Mouse (Mus musculus) hematopoietic stem cell, adult 5-6 weeks (primary cell): ENCODE measurements around the gene Wfikkn1. TPM values are rescaled to one million over a fixed set of nuclear protein-coding genes. Genes with fewer than 3 reads are reported as not detected.

ENCODE experiments used
- ATAC-seq, 2 experiments: fragments of 125-278 bp in 1 of 2; replicated peaks in 1 of 2; 2 replicates each; pipeline ENCODE4 v1.8.0; 2016 to 2017; ENCODE audit warnings: inconsistent platforms in 2 of 2, mild to moderate bottlenecking in 2 of 2, moderate number of reproducible peaks in 2 of 2, low read depth in 1 of 2, moderate TSS enrichment in 1 of 2; ENCODE audit not compliant: low FRiP score in 2 of 2, poor library complexity in 2 of 2, severe bottlenecking in 2 of 2, insufficient read depth in 1 of 2, low TSS enrichment in 1 of 2
- total RNA-seq: library from RNA; stranded (forward); fragments of 172-1452, 232-1000 nt; gene quantifications from 2 replicates; pipeline ENCODE4 v1.2.3, GENCODE M21; 2017

Gene Wfikkn1
- total RNA-seq, 1 experiment from 2014 or later = 0.79 TPM

- ATAC-seq = peak; percentile 86 to 91
These were observed 13.4 kb upstream of the Wfikkn1 start for GRCm38 (mm10) chr17:25893975-25894617.

GRCm38 (mm10) chr17:25888837-25889236, 8.2 kb upstream of the Wfikkn1 start:
- no peak for ATAC-seq

- no peak for ATAC-seq
These were observed 6.8 kb upstream of the Wfikkn1 start for GRCm38 (mm10) chr17:25887467-25887866.

DNA sequence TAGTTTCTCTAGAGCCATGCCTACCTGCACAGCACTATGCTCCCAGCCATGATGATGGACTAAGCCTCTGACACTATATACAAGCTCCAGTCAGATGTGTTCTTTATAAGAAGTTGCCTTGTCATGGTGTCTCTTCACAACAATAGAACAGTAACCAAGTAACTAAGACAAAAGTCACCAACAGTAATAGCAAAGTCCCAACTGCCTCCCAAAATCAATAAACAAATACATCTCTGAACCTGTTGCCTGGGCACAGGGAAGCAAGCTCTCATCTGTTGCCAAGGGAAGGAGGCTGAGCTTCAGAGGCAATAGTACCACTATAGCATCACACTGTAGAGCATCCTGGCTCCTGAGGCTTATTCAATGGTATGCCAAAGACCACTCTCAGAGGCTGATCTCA, 6.1 kb upstream of the Wfikkn1 start:
- ATAC-seq = no peak

DNA sequence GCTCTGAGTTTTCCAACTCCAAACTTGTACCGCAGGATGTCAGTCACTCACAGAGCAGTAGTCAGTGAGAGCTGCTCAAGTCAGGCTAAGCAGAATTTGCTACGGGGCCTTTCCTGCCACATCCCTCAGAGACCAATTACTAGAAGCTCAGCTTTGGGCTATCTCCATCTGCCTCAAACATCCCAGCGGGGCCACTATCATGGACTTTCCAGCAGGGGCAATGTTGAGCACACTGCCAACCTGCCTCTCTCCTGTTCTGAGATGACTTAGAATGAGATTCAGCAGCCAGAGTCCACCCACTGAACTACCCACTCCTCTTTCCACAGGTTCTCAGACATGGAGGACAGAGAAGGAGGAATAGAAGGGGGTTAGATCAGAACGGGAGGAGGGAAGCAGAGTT, 5.0 kb upstream of the Wfikkn1 start:
- ATAC-seq = peak; percentile 35 to 44; a peak in 2 of 4 replicates

DNA sequence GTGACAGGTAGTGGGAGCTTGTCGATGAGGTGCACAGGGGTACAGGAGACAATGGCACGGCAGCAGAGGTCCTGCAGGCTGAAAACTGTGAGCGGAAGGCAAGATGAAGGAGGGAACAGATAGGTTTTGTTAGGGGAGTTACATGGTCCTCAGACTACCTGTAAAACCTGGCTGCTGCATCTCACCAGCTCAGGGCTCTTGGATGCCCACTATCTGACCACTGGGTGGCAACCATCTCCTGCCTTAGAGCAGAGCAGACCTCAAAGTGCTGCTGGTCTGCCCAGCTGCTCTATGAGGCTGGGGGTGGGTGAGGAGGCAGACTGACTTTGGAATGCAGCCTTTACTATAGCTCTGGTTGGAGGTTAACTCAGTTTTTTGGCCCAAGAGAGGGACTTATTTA, 3.2 kb upstream of the Wfikkn1 start:
- ATAC-seq = no peak

DNA sequence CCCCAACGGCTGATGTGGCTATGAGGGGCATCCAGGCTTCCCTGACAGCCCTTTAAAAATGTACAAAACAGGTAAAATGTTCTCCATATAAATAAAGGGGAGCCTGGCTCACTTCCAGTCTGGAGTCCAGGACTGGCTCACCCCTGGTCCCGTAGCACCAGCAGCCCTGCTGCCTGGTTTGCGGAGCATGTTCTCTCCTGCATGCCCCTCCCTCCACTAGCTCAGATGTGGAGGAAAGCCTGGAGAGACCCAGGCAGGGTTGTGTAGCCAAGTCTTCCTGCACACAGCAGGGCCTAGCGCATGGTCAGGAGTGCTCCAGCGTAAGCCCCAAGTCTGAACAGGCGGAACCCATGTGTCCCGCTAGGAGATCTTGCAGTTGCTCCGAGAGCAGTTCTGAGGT, 2.6 kb upstream of the Wfikkn1 start:
- no peak for ATAC-seq

DNA sequence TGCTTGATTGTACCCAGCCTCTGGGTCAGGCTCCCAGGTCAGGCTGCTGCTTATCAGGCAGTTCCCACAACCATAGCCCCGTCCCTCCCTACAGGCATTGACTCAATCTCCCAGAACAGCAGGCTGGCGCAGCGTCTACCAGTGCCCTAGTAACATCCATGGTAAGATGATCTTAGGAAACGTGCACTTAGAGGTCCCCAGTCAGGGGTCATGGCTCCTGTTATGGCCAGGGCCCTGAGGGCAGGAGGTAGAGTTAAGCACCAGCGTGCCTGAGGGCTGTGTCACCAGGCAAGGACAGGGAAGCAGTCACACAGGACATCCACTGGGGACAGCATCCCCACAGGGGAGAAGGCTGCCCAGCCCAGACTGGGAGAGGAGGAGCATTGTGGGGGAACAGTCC, 1.6 kb upstream of the Wfikkn1 start:
- ATAC-seq = no peak

DNA sequence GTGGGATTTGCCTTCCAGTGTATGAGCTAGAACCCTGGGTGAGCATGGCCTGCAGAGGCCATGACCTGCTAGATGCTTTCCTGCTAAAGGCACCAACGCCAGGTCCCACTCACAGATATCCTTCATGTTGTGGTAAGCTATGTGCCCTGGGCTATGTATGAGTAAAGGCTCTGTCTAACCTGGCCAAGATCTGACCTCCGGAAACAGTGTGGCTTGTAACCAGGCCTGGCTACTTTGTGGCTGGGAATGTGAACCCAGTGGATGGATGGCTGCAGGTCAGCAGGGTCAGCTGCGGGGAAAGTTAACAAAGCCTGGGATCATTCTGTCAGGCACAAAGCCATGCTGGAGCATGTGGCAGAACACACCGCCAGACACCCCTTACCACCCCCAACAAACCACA, 1.0 kb upstream of the Wfikkn1 start:
- ATAC-seq = no peak

- no peak for ATAC-seq
These were observed 419 bp upstream of the Wfikkn1 start for GRCm38 (mm10) chr17:25880913-25881641.

DNA sequence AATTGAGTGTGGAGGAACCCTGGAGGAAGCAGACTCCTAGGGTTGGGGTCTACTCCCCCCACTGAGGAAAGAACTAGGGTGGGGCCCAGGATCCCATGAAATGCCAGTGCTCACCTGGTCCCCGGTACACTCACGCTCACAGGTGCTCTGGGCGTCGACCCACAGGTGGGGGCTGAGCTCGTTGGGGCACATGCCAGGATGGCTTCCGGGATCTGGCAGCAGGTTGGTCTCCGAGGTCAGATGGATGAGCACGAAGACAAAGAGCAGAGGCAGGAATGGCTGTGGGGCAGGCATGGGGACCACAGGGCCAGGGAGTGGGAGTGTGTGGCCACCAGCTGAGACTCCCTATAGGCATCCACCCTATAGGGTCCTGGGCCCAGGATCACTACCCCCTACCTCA, 908 bp downstream of the Wfikkn1 start:
- ATAC-seq = no peak

DNA sequence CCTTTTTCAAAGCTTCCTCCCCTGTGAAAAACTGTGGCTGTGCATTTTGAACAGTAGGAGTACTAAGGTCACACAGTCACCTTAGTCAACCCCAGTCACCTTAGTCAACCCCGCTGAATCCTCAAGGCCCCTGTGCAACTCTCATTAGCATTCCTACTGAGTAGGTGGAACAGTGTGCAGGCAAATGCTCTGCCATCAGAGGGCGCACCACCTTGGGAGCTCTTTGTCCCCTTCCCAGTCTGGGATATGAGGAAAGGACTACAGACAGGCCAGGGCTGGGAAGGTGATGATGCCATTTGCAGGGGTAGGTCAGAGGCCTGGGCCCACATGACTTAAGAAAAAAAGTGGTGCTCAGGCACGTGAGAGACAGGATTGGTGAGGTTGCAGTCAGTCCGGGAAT, 1.4 kb downstream of the Wfikkn1 start:
- ATAC-seq = no peak

DNA sequence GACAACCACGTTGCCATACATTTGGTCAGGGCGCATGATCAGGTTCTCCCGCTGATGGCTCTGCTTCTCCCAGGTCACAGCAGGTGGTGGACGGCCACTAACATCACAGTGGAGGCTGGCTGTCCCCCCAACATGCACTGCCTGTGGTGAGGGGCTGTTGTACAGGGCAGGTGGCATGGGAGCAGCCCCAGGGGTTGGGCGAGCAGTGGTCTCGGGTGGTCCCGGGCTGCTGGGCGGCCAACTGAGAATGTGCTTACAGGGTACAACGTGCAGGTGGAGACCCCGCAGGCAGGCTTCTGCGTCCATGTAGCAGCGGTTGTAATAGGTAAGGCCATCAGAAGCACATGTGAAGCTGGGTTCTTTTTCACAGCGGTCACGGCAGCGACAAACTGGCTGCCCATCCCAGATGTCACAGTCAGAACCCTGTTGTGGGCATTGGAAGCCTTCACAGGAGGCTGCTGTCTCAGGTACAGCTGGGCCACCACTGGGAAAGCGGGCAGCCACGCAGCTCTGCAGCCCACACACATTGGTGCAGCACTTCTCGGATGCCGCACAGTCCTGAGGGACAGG, 2.0 kb downstream of the Wfikkn1 start:
- ATAC-seq = no peak

- ATAC-seq = no peak
These were observed 2.7 kb downstream of the Wfikkn1 start for GRCm38 (mm10) chr17:25877741-25878610.

DNA sequence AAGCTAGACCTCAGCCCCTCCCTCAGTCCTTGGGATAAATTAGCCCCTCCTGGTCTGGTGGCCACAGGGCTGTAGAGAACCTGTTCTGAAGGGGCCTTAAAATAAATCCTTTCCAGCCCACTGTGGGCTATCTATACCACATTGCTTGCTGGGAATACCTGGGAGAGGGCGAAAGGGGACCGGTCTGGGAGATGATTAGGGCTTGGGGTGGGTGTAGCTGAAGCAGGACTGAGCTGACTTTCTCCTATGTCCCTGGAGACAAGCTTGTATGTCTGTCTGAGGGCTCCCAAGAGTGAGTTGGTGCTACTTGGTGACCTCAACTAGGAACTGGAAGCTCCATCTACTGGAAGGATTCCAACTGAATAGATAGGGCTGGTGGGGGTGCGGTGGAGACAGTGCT, 3.6 kb downstream of the Wfikkn1 start:
- ATAC-seq = no peak

GRCm38 (mm10) chr17:25876347-25876915, 4.2 kb downstream of the Wfikkn1 start:
- ATAC-seq = no peak
